Mouse (Mus musculus) embryonic fibroblast, embryonic 13.5 days (primary cell): ENCODE data around the gene Usp46.

Source experiments
- CTCF ChIP-seq: IDR thresholded peaks from 2 replicates; pipeline ENCODE4 v1.5.1; 2011; ENCODE audit warnings: mild to moderate bottlenecking, control low read depth, low read length, moderate library complexity, borderline replicate concordance; ENCODE audit not compliant: insufficient read depth
- POLR2A ChIP-seq: IDR thresholded peaks from 2 replicates; pipeline ENCODE4 v1.6.1; 2011; ENCODE audit warnings: low read depth, mild to moderate bottlenecking, control low read depth, low read length, moderate library complexity

- TF ChIP-seq CTCF: no peak
- no peak for TF ChIP-seq POLR2A
These were observed 34.1 kb downstream of the Usp46 start for GRCm38 (mm10) chr5:74034177-74034576.
